Mouse (Mus musculus): ENCODE measurements around the gene Il20rb.

Gene Il20rb

GRCm38 (mm10) chr9:100470936-100471604 lies 15.5 kb downstream of the Il20rb start:
- no peak for DNase-seq (ENCODE audit: extremely low spot score)

- no peak for DNase-seq (ENCODE audit: extremely low spot score)
Measured at GRCm38 (mm10) chr9:100470228-100470627, 16.4 kb downstream of the Il20rb start.

- DNase-seq (ENCODE audit: extremely low spot score): no peak
Measured at GRCm38 (mm10) chr9:100469681-100470080, 16.9 kb downstream of the Il20rb start.

- no peak for DNase-seq (ENCODE audit: extremely low spot score)
Measured at GRCm38 (mm10) chr9:100468151-100468550, 18.4 kb downstream of the Il20rb start.

GRCm38 (mm10) chr9:100467653-100468052 lies 18.9 kb downstream of the Il20rb start:
- DNase-seq (ENCODE audit: extremely low spot score): no peak

GRCm38 (mm10) chr9:100466743-100467142 lies 19.8 kb downstream of the Il20rb start:
- DNase-seq (ENCODE audit: extremely low spot score): no peak

- DNase-seq (ENCODE audit: extremely low spot score): no peak
Measured at GRCm38 (mm10) chr9:100465988-100466387, 20.6 kb downstream of the Il20rb start.

GRCm38 (mm10) chr9:100465380-100465779 lies 21.2 kb downstream of the Il20rb start:
- DNase-seq (ENCODE audit: extremely low spot score): no peak

GRCm38 (mm10) chr9:100463771-100464170 lies 22.8 kb downstream of the Il20rb start:
- DNase-seq (ENCODE audit: extremely low spot score): no peak

- no peak for DNase-seq (ENCODE audit: extremely low spot score)
Measured at GRCm38 (mm10) chr9:100462098-100462497, 24.5 kb downstream of the Il20rb start.

GRCm38 (mm10) chr9:100461671-100462070 lies 24.9 kb downstream of the Il20rb start:
- no peak for DNase-seq (ENCODE audit: extremely low spot score)

GRCm38 (mm10) chr9:100460203-100460602 lies 26.4 kb downstream of the Il20rb start:
- no peak for DNase-seq (ENCODE audit: extremely low spot score)

- DNase-seq (ENCODE audit: extremely low spot score): no peak
Measured at GRCm38 (mm10) chr9:100457971-100458681, 28.5 kb downstream of the Il20rb start.

GRCm38 (mm10) chr9:100454664-100454993 lies 32.0 kb downstream of the Il20rb start:
- no peak for DNase-seq (ENCODE audit: extremely low spot score)

- peak; percentile 84 for DNase-seq (ENCODE audit: extremely low spot score)
Measured at GRCm38 (mm10) chr9:100453944-100454663, 32.5 kb downstream of the Il20rb start.

GRCm38 (mm10) chr9:100452432-100452831 lies 34.2 kb downstream of the Il20rb start:
- DNase-seq (ENCODE audit: extremely low spot score): no peak

- DNase-seq (ENCODE audit: extremely low spot score): peak; percentile 84
Measured at GRCm38 (mm10) chr9:100446059-100446686, 40.4 kb downstream of the Il20rb start.

GRCm38 (mm10) chr9:100440111-100440790 lies 46.3 kb downstream of the Il20rb start:
- no peak for DNase-seq (ENCODE audit: extremely low spot score)

- DNase-seq (ENCODE audit: extremely low spot score): no peak
Measured at GRCm38 (mm10) chr9:100439481-100439880, 47.1 kb downstream of the Il20rb start.

- no peak for DNase-seq (ENCODE audit: extremely low spot score)
Measured at GRCm38 (mm10) chr9:100438994-100439393, 47.6 kb downstream of the Il20rb start.

- no peak for DNase-seq (ENCODE audit: extremely low spot score)
Measured at GRCm38 (mm10) chr9:100436865-100437595, 49.6 kb downstream of the Il20rb start.
